Mouse (Mus musculus) limb, embryonic 10.5 days (tissue): Measurements from ENCODE around the gene Fgf14. TPM values are rescaled to one million over a fixed set of nuclear protein-coding genes. Genes with fewer than 3 reads are reported as not detected.

Experiments
- DNase-seq: peaks from one replicate; pipeline ENCODE4 v3.0.0-alpha.2; 2017; ENCODE audit warnings: low spot score
- H3K27ac ChIP-seq: fragments of 300-500 bp; sonication (generic); 2 replicates; pipeline ENCODE4 v1.5.1; 2016; ENCODE audit warnings: mild to moderate bottlenecking
- H3K27me3 ChIP-seq: fragments of 300-500 bp; sonication (generic); 2 replicates; pipeline ENCODE4 v1.6.1; 2016; ENCODE audit warnings: low read depth, mild to moderate bottlenecking; ENCODE audit not compliant: poor library complexity, severe bottlenecking
- H3K36me3 ChIP-seq: fragments of 300-500 bp; sonication (generic); 2 replicates; pipeline ENCODE4 v1.6.1; 2016; ENCODE audit warnings: mild to moderate bottlenecking, moderate library complexity
- H3K4me1 ChIP-seq: fragments of 300-500 bp; sonication (generic); 2 replicates; pipeline ENCODE4 v1.6.1; 2016
- H3K4me3 ChIP-seq: fragments of 300-500 bp; sonication (generic); 2 replicates; pipeline ENCODE4 v1.5.1; 2016; ENCODE audit warnings: mild to moderate bottlenecking, moderate library complexity
- H3K9me3 ChIP-seq: fragments of 300-500 bp; sonication (generic); replicated peaks from 2 replicates; pipeline ENCODE4 v1.6.1; 2016; ENCODE audit warnings: mild to moderate bottlenecking
- WGBS: fragments of 180-500 bp; shearing (Covaris S2); methylation state at CpG from one replicate; pipeline ENCODE4 v1.1.7; 2016; 5-methylcytosine and 5-hydroxymethylcytosine counted together
- polyA plus RNA-seq: library from polyadenylated mRNA; unstranded; fragments of >200 nt; fragmentation: Nextera tagmentation; extraction: Ambion mirVana; gene quantifications from 2 replicates; pipeline ENCODE4 v1.2.1, GENCODE M21; 2016

Gene Fgf14
- polyA plus RNA-seq, 1 experiment from 2014 or later, result 0.18 TPM

GRCm38 (mm10) chr14:124222447-124222846, 454.5 kb downstream of the Fgf14 start:
- H3K4me1 ChIP-seq, result no peaks in the 10 kb centered on the region
- no peaks in the 10 kb centered on the region for H3K36me3 ChIP-seq
- 50% methylated on average over 1 of the region's 1 CpGs for WGBS
- no peak overlapping the region for H3K27ac ChIP-seq
- no peak for DNase-seq
- H3K4me3 ChIP-seq, result no peak overlapping the region
- no peaks in the 10 kb centered on the region for H3K27me3 ChIP-seq
- H3K9me3 ChIP-seq, result no peaks in the 10 kb centered on the region

- no peak for DNase-seq
- H3K9me3 ChIP-seq, result no peaks in the 10 kb centered on the region
- H3K36me3 ChIP-seq, result no peaks in the 10 kb centered on the region
- H3K4me3 ChIP-seq, result no peak overlapping the region
- no peak overlapping the region for H3K27ac ChIP-seq
- H3K4me1 ChIP-seq, result no peaks in the 10 kb centered on the region
- no peaks in the 10 kb centered on the region for H3K27me3 ChIP-seq
- 67% methylated on average over 2 of the region's 2 CpGs for WGBS
Measured at GRCm38 (mm10) chr14:124220979-124221378, 455.9 kb downstream of the Fgf14 start.

- Histone ChIP-seq H3K27me3 (peaks cover 38% of the 10 kb centered on the region), H3K36me3 (no peaks in the 10 kb centered on the region), H3K4me1 (peaks cover 12% of the 10 kb centered on the region; the same call in 1 of the 2 replicates), H3K9me3 (no peaks in the 10 kb centered on the region), H3K27ac (no peak overlapping the region), H3K4me3 (no peak overlapping the region)
- WGBS, result 25% methylated on average over 7 of the region's 7 CpGs
- no peak for DNase-seq
Measured at GRCm38 (mm10) chr14:124195806-124196205, 481.1 kb downstream of the Fgf14 start.

DNA sequence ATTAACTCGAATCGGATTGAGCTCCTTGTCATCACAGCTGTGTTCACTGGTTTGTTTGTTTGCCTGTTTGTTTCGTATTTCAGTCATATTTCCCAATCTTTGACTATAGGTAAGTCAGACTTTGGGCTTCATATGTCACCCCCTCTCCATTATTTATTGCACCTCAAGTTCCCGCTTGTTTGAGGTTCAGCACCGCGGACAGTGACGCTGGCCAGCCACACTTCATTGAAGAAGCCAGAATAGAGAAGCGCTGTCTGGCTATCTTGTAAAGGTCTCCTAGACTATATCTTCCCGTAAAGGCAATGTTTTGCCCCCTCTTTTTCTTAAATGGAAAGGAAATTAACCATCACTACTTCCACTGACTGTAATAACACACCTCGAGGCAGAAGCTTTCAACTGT, 481.6 kb downstream of the Fgf14 start:
- DNase-seq, result peak; percentile 47
- no peaks in the 10 kb centered on the region for H3K9me3 ChIP-seq
- peaks cover 38% of the 10 kb centered on the region for H3K27me3 ChIP-seq
- H3K4me1 ChIP-seq, result peaks cover 12% of the 10 kb centered on the region; the same call in 1 of the 2 replicates
- no peak overlapping the region for H3K4me3 ChIP-seq
- 32% methylated on average over 10 of the region's 10 CpGs for WGBS
- H3K36me3 ChIP-seq, result no peaks in the 10 kb centered on the region
- H3K27ac ChIP-seq, result no peak overlapping the region

- DNase-seq, result no peak
- no peak overlapping the region for H3K27ac ChIP-seq
- 5% methylated on average over 15 of the region's 15 CpGs for WGBS
Measured at GRCm38 (mm10) chr14:124192815-124193142, 484.1 kb downstream of the Fgf14 start.

GRCm38 (mm10) chr14:124191913-124192814, 484.8 kb downstream of the Fgf14 start:
- peak; percentile 58 for DNase-seq
- H3K27ac ChIP-seq, result no peak overlapping the region

More at GRCm38 (mm10) chr14:124192815-124193142, 484.1 kb downstream of the Fgf14 start:
- no peaks in the 10 kb centered on the region for H3K9me3 ChIP-seq
- peak overlapping the region; percentile 42 for H3K4me3 ChIP-seq
- H3K4me1 ChIP-seq, result peaks cover 12% of the 10 kb centered on the region; the same call in 1 of the 2 replicates
- peaks cover 38% of the 10 kb centered on the region for H3K27me3 ChIP-seq
- no peaks in the 10 kb centered on the region for H3K36me3 ChIP-seq

GRCm38 (mm10) chr14:124180265-124180664, 496.7 kb downstream of the Fgf14 start:
- 84% methylated on average over 1 of the region's 1 CpGs for WGBS
- Histone ChIP-seq H3K9me3 (no peaks in the 10 kb centered on the region), H3K27ac (no peak overlapping the region), H3K4me3 (no peak overlapping the region), H3K36me3 (no peaks in the 10 kb centered on the region), H3K4me1 (no peaks in the 10 kb centered on the region), H3K27me3 (no peaks in the 10 kb centered on the region)
- DNase-seq, result no peak

More at GRCm38 (mm10) chr14:124191913-124192814, 484.8 kb downstream of the Fgf14 start:
- peaks cover 12% of the 10 kb centered on the region; the same call in 1 of the 2 replicates for H3K4me1 ChIP-seq
- H3K9me3 ChIP-seq, result no peaks in the 10 kb centered on the region
- H3K27me3 ChIP-seq, result peaks cover 38% of the 10 kb centered on the region
- 1% methylated on average over 42 of the region's 42 CpGs for whole genome bisulfite sequencing
- peak overlapping the region; percentile 42 for H3K4me3 ChIP-seq
- H3K36me3 ChIP-seq, result no peaks in the 10 kb centered on the region

DNA sequence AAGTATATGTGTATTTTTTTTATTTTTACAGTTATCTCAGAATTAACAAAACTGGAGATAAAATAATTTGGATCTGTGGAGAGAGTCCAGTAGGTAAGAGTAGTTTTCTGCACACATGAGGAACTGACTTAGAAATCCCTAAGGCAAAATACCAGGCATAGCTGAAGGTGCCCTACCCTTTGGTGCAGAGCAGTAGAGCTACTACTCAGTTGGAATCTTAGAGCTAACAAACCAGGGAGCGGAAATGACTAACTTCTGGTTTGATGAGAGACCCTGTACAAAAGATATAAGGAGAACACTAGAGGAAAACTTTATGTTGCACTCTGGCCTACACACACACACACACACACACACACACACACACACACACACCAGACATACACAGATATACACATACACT, 502.8 kb downstream of the Fgf14 start:
- no peak overlapping the region for H3K27ac ChIP-seq
- DNase-seq, result no peak
- no peaks in the 10 kb centered on the region for H3K4me1 ChIP-seq
- H3K4me3 ChIP-seq, result no peak overlapping the region
- H3K9me3 ChIP-seq, result no peaks in the 10 kb centered on the region
- no peaks in the 10 kb centered on the region for H3K36me3 ChIP-seq
- 94% methylated on average over 1 of the region's 1 CpGs for WGBS
- H3K27me3 ChIP-seq, result no peaks in the 10 kb centered on the region

DNA sequence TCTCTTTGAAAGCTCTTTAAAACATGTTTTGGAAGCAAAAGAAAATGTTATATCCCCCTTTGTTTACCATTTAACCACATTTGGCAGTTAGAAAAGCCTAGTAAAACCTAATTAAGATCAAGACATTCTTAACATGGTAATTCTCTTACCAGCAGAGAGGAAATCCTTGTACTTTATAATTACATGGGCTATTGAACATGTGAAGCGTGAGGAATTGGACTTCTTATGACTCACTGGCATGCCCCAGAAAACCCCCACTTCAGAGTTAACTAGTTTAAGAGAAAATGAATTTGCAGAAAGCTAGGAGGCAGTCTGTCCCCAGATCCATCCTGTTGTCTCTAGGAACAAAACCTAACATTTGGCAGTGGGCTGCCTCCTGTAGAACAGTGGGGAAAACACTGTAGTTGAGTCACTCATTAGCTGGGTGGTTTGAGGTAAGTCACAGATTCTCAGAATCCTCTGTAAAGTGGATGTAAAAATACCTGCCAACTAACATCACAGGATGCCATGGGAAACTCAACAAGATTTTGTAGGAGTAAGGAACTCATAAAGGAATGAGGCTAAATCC, 513.2 kb downstream of the Fgf14 start:
- Histone ChIP-seq H3K4me1 (no peaks in the 10 kb centered on the region), H3K27me3 (no peaks in the 10 kb centered on the region), H3K27ac (no peak overlapping the region), H3K9me3 (no peaks in the 10 kb centered on the region), H3K4me3 (no peak overlapping the region), H3K36me3 (no peaks in the 10 kb centered on the region)
- no peak for DNase-seq
- WGBS, result 77% methylated on average over 1 of the region's 1 CpGs

DNA sequence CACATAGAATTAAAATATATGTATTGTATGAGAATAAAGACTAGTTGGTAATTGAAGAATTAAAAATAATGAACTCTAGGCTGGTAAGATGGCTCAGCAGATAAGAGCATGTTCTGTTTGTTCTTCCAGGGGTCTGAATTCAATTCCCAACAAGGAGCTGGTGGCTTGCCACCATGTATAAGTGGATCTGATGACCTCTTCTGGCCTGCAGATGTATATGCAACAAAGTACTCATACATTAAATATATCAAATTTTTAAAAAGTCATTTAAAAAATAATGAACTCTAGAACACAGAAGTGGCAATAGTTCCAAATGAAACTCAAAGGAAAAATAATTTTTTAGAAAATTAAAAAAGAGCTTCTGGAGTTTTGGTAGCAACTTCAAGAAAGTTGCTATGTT, 529.5 kb downstream of the Fgf14 start:
- H3K9me3 ChIP-seq, result no peaks in the 10 kb centered on the region
- DNase-seq, result no peak
- no peaks in the 10 kb centered on the region for H3K4me1 ChIP-seq
- no peaks in the 10 kb centered on the region for H3K27me3 ChIP-seq
- no peak overlapping the region for H3K27ac ChIP-seq
- no peaks in the 10 kb centered on the region for H3K36me3 ChIP-seq
- H3K4me3 ChIP-seq, result no peak overlapping the region

GRCm38 (mm10) chr14:124107205-124107873, 569.6 kb downstream of the Fgf14 start:
- WGBS, result 91% methylated on average over 1 of the region's 1 CpGs
- Histone ChIP-seq H3K9me3 (no peaks in the 10 kb centered on the region), H3K4me3 (no peak overlapping the region), H3K4me1 (no peaks in the 10 kb centered on the region), H3K27me3 (no peaks in the 10 kb centered on the region), H3K27ac (no peak overlapping the region), H3K36me3 (no peaks in the 10 kb centered on the region)
- DNase-seq, result peak; percentile 27

DNA sequence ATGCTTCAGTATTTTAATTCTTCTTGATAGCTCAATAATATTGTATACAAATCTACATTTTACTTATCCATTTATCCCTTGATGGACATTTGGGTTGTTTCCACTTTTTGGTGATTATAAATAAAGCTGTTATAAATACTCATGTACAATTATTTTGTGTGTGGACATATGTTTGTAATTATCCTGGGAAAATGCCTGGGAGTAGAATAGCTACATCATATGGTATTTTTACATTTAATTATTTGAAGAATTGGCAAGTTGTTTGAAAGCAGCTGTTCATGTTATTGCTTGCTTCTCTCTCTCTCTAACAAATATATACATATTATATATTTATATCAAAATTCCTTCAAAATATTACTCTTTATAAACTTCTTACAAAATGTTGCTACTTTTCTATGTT, 593.8 kb downstream of the Fgf14 start:
- Histone ChIP-seq H3K27me3 (no peaks in the 10 kb centered on the region), H3K9me3 (no peaks in the 10 kb centered on the region), H3K27ac (no peak overlapping the region), H3K36me3 (no peaks in the 10 kb centered on the region), H3K4me3 (no peak overlapping the region), H3K4me1 (no peaks in the 10 kb centered on the region)
- no peak for DNase-seq

DNA sequence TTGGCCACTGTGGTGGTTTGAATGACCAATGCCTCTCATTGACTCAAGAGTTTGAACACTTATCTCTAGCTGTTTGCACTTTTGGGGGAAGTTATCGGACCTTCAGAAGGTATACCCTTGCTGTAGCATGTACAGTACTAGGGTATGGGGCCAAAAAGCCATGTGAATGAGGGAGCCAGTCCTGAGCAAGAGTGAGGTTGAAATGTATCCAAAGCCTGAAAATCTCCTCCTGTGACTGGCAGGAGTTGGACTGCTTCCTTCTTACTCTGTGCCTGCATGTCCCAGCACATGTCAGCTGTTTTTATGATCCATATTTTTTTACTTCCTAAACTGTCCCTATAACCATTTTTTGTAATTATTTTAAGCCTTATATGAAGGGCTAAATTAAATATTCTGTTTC, 632.9 kb downstream of the Fgf14 start:
- H3K9me3 ChIP-seq, result no peaks in the 10 kb centered on the region
- H3K4me3 ChIP-seq, result no peak overlapping the region
- H3K27ac ChIP-seq, result no peak overlapping the region
- no peaks in the 10 kb centered on the region for H3K27me3 ChIP-seq
- 89% methylated on average over 1 of the region's 1 CpGs for WGBS
- DNase-seq, result no peak
- H3K36me3 ChIP-seq, result no peaks in the 10 kb centered on the region
- no peaks in the 10 kb centered on the region for H3K4me1 ChIP-seq
